Mouse (Mus musculus) liver, embryonic 14.5 days (tissue): ENCODE results near the gene Gtf3c1. TPM values are rescaled to one million over a fixed set of nuclear protein-coding genes. Genes with fewer than 3 reads are reported as not detected.
A peak's percentile ranks its signal among the peaks of the same experiment; 100 is the strongest.

Experiments used
- ATAC-seq: fragments of 200-750 bp; cut with Nextera tagmentation; 2 replicates; pipeline ENCODE4 v1.8.0; 2017; ENCODE audit warnings: moderate number of reproducible peaks, mild to moderate bottlenecking, moderate library complexity; ENCODE audit not compliant: insufficient read depth
- DNase-seq, 3 experiments: peaks; one replicate each; pipeline ENCODE4 v3.0.0-alpha.2; 2012 to 2013; ENCODE audit warnings: low read depth in 3 of 3, low spot score in 3 of 3
- H3K27ac ChIP-seq: fragments of 300-500 bp; sonication (generic); 2 replicates; pipeline ENCODE4 v1.5.1; 2014; ENCODE audit warnings: moderate library complexity, mild to moderate bottlenecking, control low read depth, inconsistent platforms
- H3K27me3 ChIP-seq: fragments of 300-500 bp; sonication (generic); 2 replicates; pipeline ENCODE4 v1.6.1; 2014; ENCODE audit warnings: mild to moderate bottlenecking, low read length, moderate library complexity; ENCODE audit not compliant: control insufficient read depth, insufficient read depth
- H3K36me3 ChIP-seq: fragments of 300-500 bp; sonication (generic); replicated peaks from 2 replicates; pipeline ENCODE4 v1.6.1; 2014; ENCODE audit warnings: low read depth; ENCODE audit not compliant: control insufficient read depth, insufficient read depth
- H3K4me1 ChIP-seq, 2 experiments: fragments of 200-500 bp in 1 of 2; fragments of 300-500 bp in 1 of 2; sonication (generic) in 1 of 2; replicated peaks; 2 replicates each; pipeline ENCODE4 v1.6.1; 2012 to 2014; ENCODE audit warnings: antibody characterized with exemption in 1 of 2, inconsistent platforms in 1 of 2, low read length in 1 of 2; ENCODE audit not compliant: control insufficient read depth in 2 of 2, insufficient read depth in 2 of 2
- H3K4me2 ChIP-seq: fragments of 300-500 bp; sonication (generic); 2 replicates; pipeline ENCODE4 v1.6.1; 2014; ENCODE audit warnings: low read depth, mild to moderate bottlenecking, control low read depth, moderate library complexity
- H3K4me3 ChIP-seq, 2 experiments: fragments of 200-500 bp in 1 of 2; fragments of 300-500 bp in 1 of 2; sonication (generic) in 1 of 2; 2 replicates each; pipeline ENCODE4 v1.5.1; 2012 to 2014; ENCODE audit warnings: low read depth in 2 of 2, low read length in 2 of 2, mild to moderate bottlenecking in 2 of 2, control low read depth in 1 of 2, inconsistent platforms in 1 of 2, moderate library complexity in 1 of 2; ENCODE audit not compliant: insufficient read depth in 1 of 2
- H3K9ac ChIP-seq: fragments of 300-500 bp; sonication (generic); replicated peaks from 2 replicates; pipeline ENCODE4 v1.6.1; 2014; ENCODE audit warnings: mild to moderate bottlenecking, control low read depth, moderate library complexity
- H3K9me3 ChIP-seq: fragments of 300-500 bp; sonication (generic); 2 replicates; pipeline ENCODE4 v1.6.1; 2016; ENCODE audit warnings: low read length, mixed read lengths; ENCODE audit not compliant: control insufficient read depth
- CTCF ChIP-seq: IDR thresholded peaks from 2 replicates; pipeline ENCODE4 v1.5.1; 2016; ENCODE audit warnings: antibody characterized with exemption, low read depth, control low read depth
- EP300 ChIP-seq: IDR thresholded peaks from 2 replicates; pipeline ENCODE4 v1.6.1; 2016; ENCODE audit warnings: antibody characterized with exemption, low read depth
- WGBS: fragments of 180-500 bp; shearing (Covaris S2); extraction: QIAGEN DNeasy Blood & Tissue Kit; methylation state at CpG from one replicate; pipeline ENCODE4 v1.1.7; 2014; ENCODE audit not compliant: insufficient replicate concordance; 5-methylcytosine and 5-hydroxymethylcytosine counted together
- polyA plus RNA-seq, 2 experiments: library from polyadenylated mRNA; depleted of rRNA in 1 of 2; stranded (reverse) in 1 of 2; unstranded in 1 of 2; fragments of >200 nt; fragmentation: Nextera tagmentation in 1 of 2; extraction: Ambion mirVana in 1 of 2; gene quantifications; 2 replicates each; pipeline versions ENCODE4 v1.2.1 to v1.2.3; 2012 to 2014

The Gtf3c1 gene
- polyA plus RNA-seq, 2 experiments, result 6.3 to 7.3 TPM

DNA sequence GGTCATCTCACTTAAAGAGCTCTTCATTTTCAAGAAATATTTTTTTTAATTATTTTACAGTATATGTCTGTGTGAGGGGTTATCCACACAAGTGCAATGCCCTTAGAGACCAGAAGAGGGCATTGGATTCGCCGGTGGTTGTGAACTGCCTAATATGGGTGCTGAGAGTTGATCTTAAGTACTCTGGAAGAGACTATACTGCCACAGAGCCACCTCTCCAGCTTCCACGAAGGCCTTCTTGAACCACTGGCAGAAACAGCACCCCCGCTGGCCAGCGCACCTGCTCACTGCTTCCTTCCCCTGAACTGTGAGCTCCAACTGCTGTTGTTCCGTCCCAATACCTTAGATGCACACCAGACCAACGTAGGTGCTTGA, 39.7 kb upstream of the Gtf3c1 start:
- Histone ChIP-seq H3K4me3 (no peak overlapping the region), H3K9ac (no peak overlapping the region), H3K4me1 (no peaks in the 10 kb centered on the region), H3K36me3 (no peaks in the 10 kb centered on the region), H3K9me3 (no peaks in the 10 kb centered on the region), H3K27me3 (no peaks in the 10 kb centered on the region), H3K27ac (no peak overlapping the region), H3K4me2 (no peak overlapping the region)
- TF ChIP-seq EP300 (no peak), CTCF (peak; percentile 48)
- ATAC-seq (peak; percentile 35; the same call in 1 of the 2 replicates), DNase-seq (no peak)
- 52% methylated on average over 7 of the region's 7 CpGs for WGBS

- H3K36me3 ChIP-seq, result no peaks in the 10 kb centered on the region
- no peak overlapping the region for H3K27ac ChIP-seq
- no peak for DNase-seq
- no peaks in the 10 kb centered on the region for H3K4me1 ChIP-seq
- WGBS, result 46% methylated on average over 2 of the region's 2 CpGs
- TF ChIP-seq EP300 (no peak), CTCF (no peak)
- H3K9me3 ChIP-seq, result no peaks in the 10 kb centered on the region
- no peak overlapping the region for H3K9ac ChIP-seq
- ATAC-seq, result peak; percentile 59; the same call in 1 of the 2 replicates
- no peak overlapping the region for H3K4me3 ChIP-seq
- no peak overlapping the region for H3K4me2 ChIP-seq
- H3K27me3 ChIP-seq, result no peaks in the 10 kb centered on the region
Measured at GRCm38 (mm10) chr7:125746621-125747315, 39.2 kb upstream of the Gtf3c1 start.

DNA sequence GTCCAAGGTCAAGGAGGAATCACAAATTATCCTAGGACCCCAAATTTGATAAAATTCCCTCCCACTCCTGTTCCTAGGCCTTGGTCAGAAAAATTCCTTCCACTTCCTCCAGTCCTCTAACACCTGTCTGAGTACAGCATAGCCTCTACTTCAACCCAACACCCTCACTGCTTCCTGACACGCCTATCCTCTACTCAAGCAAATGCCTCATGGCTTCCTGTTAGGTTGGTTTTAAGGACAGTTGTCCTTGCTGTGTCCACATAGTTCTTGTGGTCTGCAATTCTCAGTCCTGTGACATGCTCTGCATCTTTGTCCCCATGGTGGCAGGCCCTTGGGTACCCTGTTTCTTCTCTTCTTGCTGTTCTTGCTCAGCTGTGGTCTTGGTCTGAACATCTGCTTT, 37.2 kb upstream of the Gtf3c1 start:
- 60% methylated on average over 1 of the region's 1 CpGs for WGBS
- 0 out of 4 replicates have a peak, but pooled peaks cover 0 to 2% of the 10 kb centered on the region in 2 experiments for H3K4me1 ChIP-seq
- TF ChIP-seq EP300, result no peak
- TF ChIP-seq CTCF, result no peak

GRCm38 (mm10) chr7:125741271-125741703, 33.7 kb upstream of the Gtf3c1 start:
- DNase-seq (no peak), ATAC-seq (no peak)
- no peak overlapping the region for H3K4me3 ChIP-seq
- H3K9ac ChIP-seq, result no peak overlapping the region
- TF ChIP-seq CTCF (no peak), EP300 (no peak)
- H3K27me3 ChIP-seq, result no peaks in the 10 kb centered on the region
- H3K4me2 ChIP-seq, result no peak overlapping the region
- no peaks in the 10 kb centered on the region for H3K36me3 ChIP-seq
- H3K4me1 ChIP-seq, result 0 out of 4 replicates have a peak, but pooled peaks cover 0 to 2% of the 10 kb centered on the region in 2 experiments
- H3K27ac ChIP-seq, result no peak overlapping the region
- H3K9me3 ChIP-seq, result no peaks in the 10 kb centered on the region
- 33% methylated on average over 1 of the region's 1 CpGs for WGBS

More for the DNA sequence above, 37.2 kb upstream of the Gtf3c1 start:
- ATAC-seq (no peak), DNase-seq (no peak)
- Histone ChIP-seq H3K36me3 (no peaks in the 10 kb centered on the region), H3K9ac (no peak overlapping the region), H3K27me3 (no peaks in the 10 kb centered on the region), H3K4me3 (no peak overlapping the region), H3K4me2 (no peak overlapping the region), H3K27ac (no peak overlapping the region), H3K9me3 (no peaks in the 10 kb centered on the region)

DNA sequence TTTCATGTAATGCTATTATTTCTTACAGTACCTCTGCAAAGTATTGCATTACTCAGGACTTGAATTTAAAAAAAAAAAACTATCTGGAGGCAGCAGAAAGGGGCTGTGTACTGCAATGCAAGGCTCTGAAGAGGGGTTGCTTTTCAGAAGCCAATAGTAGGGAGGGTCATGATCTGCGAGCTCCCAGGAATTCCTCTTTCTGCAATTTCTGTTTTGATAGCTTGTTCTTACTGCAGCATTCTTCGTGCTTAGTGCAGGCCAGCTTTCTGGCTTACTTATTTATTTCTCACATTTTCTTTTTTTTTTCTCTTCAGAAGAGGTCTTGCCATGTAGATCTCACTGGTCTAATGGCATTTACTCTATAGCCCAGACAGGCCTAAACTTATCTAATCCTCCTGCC, 32.9 kb upstream of the Gtf3c1 start:
- WGBS, result 59% methylated on average over 2 of the region's 2 CpGs
- Histone ChIP-seq H3K27ac (no peak overlapping the region), H3K4me1 (0 out of 4 replicates have a peak, but pooled peaks cover 0 to 2% of the 10 kb centered on the region in 2 experiments), H3K4me3 (no peak overlapping the region), H3K27me3 (no peaks in the 10 kb centered on the region), H3K9me3 (no peaks in the 10 kb centered on the region), H3K9ac (no peak overlapping the region), H3K4me2 (no peak overlapping the region), H3K36me3 (no peaks in the 10 kb centered on the region)
- ATAC-seq (no peak), DNase-seq (no peak)
- no peak for TF ChIP-seq CTCF
- TF ChIP-seq EP300, result no peak
